Mouse (Mus musculus): ENCODE data around the gene Stx12. TPM values are rescaled to one million over a fixed set of nuclear protein-coding genes. Genes with fewer than 3 reads are reported as not detected.

The Stx12 gene
- total RNA-seq, 2 experiments from 2014 or later: 101 to 110 TPM

GRCm38 (mm10) chr4:132904765-132905309 lies 20.5 kb upstream of the Stx12 start:
- intact Hi-C loops (cut with DNase I): no loop called here
- peak overlapping the region; percentile 69; the same call in 1 of the 2 replicates for H3K27ac ChIP-seq
- no peak for TF ChIP-seq CTCF (IDR thresholded peaks at IDR 0.05)
- H3K4me3 ChIP-seq: no peak overlapping the region
- DNase-seq (ENCODE audit: extremely low spot score in 1 of 2, low spot score in 2 of 2): no peak

GRCm38 (mm10) chr4:132904071-132904470 lies 19.8 kb upstream of the Stx12 start:
- no peak for DNase-seq (ENCODE audit: extremely low spot score in 1 of 2, low spot score in 2 of 2)
- peak overlapping the region; percentile 2; the same call in 1 of the 2 replicates for H3K27ac ChIP-seq
- H3K4me3 ChIP-seq: no peak overlapping the region
- no peak for TF ChIP-seq CTCF (IDR thresholded peaks at IDR 0.05)
- intact Hi-C loops (cut with DNase I): no loop called here

GRCm38 (mm10) chr4:132898197-132898596 lies 13.9 kb upstream of the Stx12 start:
- intact Hi-C loops (cut with DNase I): no loop called here
- TF ChIP-seq CTCF (IDR thresholded peaks at IDR 0.05): no peak
- no peak for DNase-seq (ENCODE audit: extremely low spot score in 1 of 2, low spot score in 2 of 2)
- no peak overlapping the region for H3K4me3 ChIP-seq
- no peak overlapping the region for H3K27ac ChIP-seq

GRCm38 (mm10) chr4:132894402-132894801 lies 10.1 kb upstream of the Stx12 start:
- Histone ChIP-seq H3K4me3 (no peak overlapping the region), H3K27ac (peak overlapping the region; percentile 74)
- intact Hi-C loops (cut with DNase I): no loop called here
- TF ChIP-seq CTCF (IDR thresholded peaks at IDR 0.05): no peak
- DNase-seq (ENCODE audit: extremely low spot score in 1 of 2, low spot score in 2 of 2): peak in 1 of 2 experiments; percentile 24

GRCm38 (mm10) chr4:132884844-132885374 lies 600 bp upstream of the Stx12 start:
- intact Hi-C loops (cut with DNase I): loop anchor here (1.0 to 2.0 kb wide), 2 partner anchors 38 to 42 kb away; partner anchors contain the start of genes Fam76a and Ppp1r8
- H3K4me3 ChIP-seq: peak overlapping the region; percentile 93
- no peak for TF ChIP-seq CTCF (IDR thresholded peaks at IDR 0.05)
- peak overlapping the region; percentile 93 for H3K27ac ChIP-seq
- DNase-seq (ENCODE audit: extremely low spot score in 1 of 2, low spot score in 2 of 2): no peak

GRCm38 (mm10) chr4:132883561-132884063 lies 697 bp downstream of the Stx12 start:
- intact Hi-C loops (cut with DNase I): loop anchor here (1.0 to 2.0 kb wide), 2 partner anchors 39 to 40 kb away; partner anchors contain the start of genes Fam76a and Ppp1r8

GRCm38 (mm10) chr4:132874363-132875097 lies 9.8 kb downstream of the Stx12 start:
- TF ChIP-seq CTCF (IDR thresholded peaks at IDR 0.05): no peak
- intact Hi-C loops (cut with DNase I): no loop called here
- Histone ChIP-seq H3K27ac (no peak overlapping the region), H3K4me3 (no peak overlapping the region)
- DNase-seq (ENCODE audit: extremely low spot score in 1 of 2, low spot score in 2 of 2): no peak

More at GRCm38 (mm10) chr4:132883561-132884063, 697 bp downstream of the Stx12 start:
- no peak for TF ChIP-seq CTCF (IDR thresholded peaks at IDR 0.05)
- no peak for DNase-seq (ENCODE audit: extremely low spot score in 1 of 2, low spot score in 2 of 2)
- peak overlapping the region; percentile 93 for H3K4me3 ChIP-seq
- peak overlapping the region; percentile 93 for H3K27ac ChIP-seq

- TF ChIP-seq CTCF (IDR thresholded peaks at IDR 0.05): no peak
- Histone ChIP-seq H3K27ac (no peak overlapping the region), H3K4me3 (no peak overlapping the region)
- intact Hi-C loops (cut with DNase I): no loop called here
- no peak for DNase-seq (ENCODE audit: extremely low spot score in 1 of 2, low spot score in 2 of 2)
These were observed 10.6 kb downstream of the Stx12 start for GRCm38 (mm10) chr4:132873481-132874362.

GRCm38 (mm10) chr4:132871116-132871515 lies 13.2 kb downstream of the Stx12 start:
- DNase-seq (ENCODE audit: extremely low spot score in 1 of 2, low spot score in 2 of 2): no peak
- no peak overlapping the region for H3K4me3 ChIP-seq
- no peak overlapping the region for H3K27ac ChIP-seq
- intact Hi-C loops (cut with DNase I): no loop called here
- no peak for TF ChIP-seq CTCF (IDR thresholded peaks at IDR 0.05)

- Histone ChIP-seq H3K4me3 (no peak overlapping the region), H3K27ac (no peak overlapping the region)
- no peak for DNase-seq (ENCODE audit: extremely low spot score in 1 of 2, low spot score in 2 of 2)
- intact Hi-C loops (cut with DNase I): no loop called here
- TF ChIP-seq CTCF (IDR thresholded peaks at IDR 0.05): no peak
These were observed 19.5 kb downstream of the Stx12 start for GRCm38 (mm10) chr4:132864856-132865255.

- intact Hi-C loops (cut with DNase I): no loop called here
- no peak for DNase-seq (ENCODE audit: extremely low spot score in 1 of 2, low spot score in 2 of 2)
- Histone ChIP-seq H3K27ac (no peak overlapping the region), H3K4me3 (no peak overlapping the region)
- TF ChIP-seq CTCF (IDR thresholded peaks at IDR 0.05): no peak
These were observed 21.3 kb downstream of the Stx12 start for GRCm38 (mm10) chr4:132863012-132863411.

All from left cerebral cortex, adult 2 months (tissue).